Mouse (Mus musculus): ENCODE measurements around the gene Spef1.
A peak's percentile ranks its signal among the peaks of the same experiment; 100 is the strongest.

The Spef1 gene

GRCm38 (mm10) chr2:131171401-131172104 lies 15.5 kb downstream of the Spef1 start:
- no peak for DNase-seq (ENCODE audit: low spot score)

DNA sequence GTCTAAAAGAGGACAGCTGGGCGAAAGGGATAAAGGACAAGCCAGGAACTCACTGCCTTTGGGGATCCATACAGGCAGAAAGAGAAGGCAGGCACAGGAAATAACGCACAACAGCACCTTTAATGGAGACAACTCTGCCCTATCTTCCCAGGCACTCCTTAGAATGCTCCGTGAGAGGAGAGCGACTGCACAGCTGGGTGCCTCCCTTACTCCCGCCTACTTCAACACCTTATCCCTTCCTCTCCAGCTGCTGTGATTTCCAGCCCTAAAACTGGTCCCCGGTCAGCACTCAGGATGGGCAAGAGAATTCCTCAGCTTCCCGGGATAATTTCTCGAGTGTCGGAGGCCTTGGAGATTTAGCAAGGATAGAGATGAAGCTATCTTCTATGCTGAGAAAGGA lies 16.1 kb downstream of the Spef1 start:
- no peak for DNase-seq (ENCODE audit: low spot score)

DNA sequence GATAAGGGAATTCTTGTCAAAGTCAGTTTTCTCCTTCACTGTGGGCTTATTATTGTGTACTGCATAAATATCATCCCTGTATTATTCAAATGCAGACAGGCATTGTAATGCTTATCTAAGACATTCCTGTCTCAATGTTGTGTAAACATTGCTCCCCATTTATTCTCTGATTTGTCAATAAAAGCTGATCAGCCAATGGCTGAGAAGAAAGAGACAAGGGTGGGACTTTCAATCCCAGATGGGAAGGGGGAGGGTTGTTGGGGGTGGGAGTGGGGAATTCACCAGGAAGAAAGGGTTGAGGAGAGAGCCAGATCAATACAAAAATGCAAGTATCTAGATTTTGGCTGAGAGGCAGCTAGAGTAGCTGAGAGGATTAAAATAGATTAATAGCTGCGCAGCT lies 18.2 kb downstream of the Spef1 start:
- DNase-seq (ENCODE audit: low spot score) = no peak

DNA sequence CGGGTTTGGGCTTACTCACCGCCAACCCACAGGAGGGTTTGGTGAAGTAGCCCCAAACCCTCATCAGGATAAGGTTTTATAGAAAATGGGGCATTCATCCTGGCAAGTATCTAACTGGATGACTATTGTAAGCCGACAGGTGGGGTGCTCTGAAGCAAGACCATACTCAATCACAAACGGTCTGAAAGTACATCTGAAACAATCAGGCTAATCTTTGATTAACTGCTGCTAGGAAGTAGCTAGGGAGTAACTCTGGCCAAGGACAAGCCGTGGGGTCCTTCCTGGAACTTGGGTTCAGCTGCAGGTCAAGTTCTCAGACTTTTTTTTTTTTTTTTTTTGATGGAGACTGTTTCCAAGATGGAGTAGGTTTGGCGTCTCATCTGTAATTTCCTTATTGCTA lies 19.1 kb downstream of the Spef1 start:
- DNase-seq (ENCODE audit: low spot score) = no peak

GRCm38 (mm10) chr2:131166172-131166571 lies 20.9 kb downstream of the Spef1 start:
- DNase-seq (ENCODE audit: low spot score) = no peak

GRCm38 (mm10) chr2:131163924-131164323 lies 23.2 kb downstream of the Spef1 start:
- no peak for DNase-seq (ENCODE audit: low spot score)

DNA sequence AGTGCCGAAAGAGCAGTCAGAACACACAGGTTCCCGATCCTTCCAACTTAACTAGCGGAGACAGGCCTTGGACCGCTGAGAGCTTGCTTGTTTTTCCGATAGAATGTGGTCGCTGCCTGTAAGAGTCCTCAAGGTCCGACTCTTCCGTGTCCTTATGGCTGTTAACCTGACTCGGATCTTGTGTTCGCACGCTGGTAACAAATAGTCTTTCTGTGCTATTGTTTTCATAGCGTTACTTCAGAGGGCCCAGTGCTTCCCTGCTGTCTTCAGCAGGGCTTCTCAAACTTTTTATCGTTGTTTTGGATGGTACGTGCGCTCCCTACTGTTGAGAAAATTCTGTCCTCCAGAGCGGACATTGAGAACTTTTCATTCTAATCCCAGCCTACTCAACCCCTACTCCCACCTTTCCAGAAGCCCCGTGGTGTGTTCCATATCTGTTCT lies 26.4 kb downstream of the Spef1 start:
- no peak for DNase-seq (ENCODE audit: low spot score)

DNA sequence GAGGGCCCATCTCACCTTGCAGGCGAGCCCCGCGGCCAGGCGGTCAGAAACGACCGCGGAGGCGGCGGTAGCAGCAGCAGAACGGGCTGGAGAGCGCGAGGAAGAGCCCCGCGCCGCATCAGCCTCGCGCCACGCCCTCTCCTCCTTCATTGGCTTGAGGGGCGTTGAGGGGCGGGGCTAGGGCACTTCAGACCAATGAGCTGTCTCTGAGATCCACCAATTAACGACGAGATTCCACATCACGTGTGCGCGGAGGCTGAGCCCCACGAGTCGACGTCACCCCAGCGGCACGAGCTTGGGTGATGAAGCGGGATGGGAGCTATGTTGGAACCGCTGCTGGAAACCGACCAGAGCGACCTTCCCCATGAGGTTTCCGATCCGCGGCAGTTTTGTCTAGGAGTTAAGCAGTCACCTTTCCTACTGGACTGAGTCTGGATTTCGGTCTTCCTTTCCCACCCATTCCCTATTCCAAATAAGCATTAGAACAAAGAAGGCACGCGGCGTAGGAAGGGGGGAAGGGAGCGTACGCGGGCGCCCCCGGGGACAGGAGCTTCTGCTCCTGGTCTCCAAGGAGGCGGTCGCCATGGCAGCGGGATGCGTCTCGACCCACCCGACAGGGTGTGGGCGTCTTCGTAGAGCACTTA lies 27.0 kb downstream of the Spef1 start, which contains the start of gene 1700037H04Rik:
Gene 1700037H04Rik (minus strand): TSS at position 144 of the 644 bp plus-strand sequence.
- DNase-seq (ENCODE audit: low spot score) = peak; percentile 99

DNA sequence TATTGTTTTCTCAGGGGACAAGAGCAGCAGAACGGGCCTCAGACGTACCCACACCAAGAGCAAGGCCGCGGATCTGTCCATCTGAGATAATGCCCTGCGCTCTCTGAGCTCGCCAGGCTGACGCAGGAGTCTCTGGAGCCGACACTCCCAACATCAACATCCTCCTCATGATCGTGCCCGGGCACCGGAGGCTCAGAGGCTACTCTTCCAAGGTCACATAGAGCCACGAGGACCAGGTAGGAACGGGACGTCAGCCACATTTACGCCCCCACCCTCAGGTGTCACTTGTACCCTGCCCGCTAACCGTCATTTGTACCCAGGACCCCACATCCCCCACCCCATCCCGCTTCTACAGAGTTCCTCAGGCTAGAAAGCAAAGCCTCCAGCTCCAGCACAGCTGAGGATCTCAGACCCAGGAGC lies 27.6 kb downstream of the Spef1 start:
- DNase-seq (ENCODE audit: low spot score) = no peak

DNA sequence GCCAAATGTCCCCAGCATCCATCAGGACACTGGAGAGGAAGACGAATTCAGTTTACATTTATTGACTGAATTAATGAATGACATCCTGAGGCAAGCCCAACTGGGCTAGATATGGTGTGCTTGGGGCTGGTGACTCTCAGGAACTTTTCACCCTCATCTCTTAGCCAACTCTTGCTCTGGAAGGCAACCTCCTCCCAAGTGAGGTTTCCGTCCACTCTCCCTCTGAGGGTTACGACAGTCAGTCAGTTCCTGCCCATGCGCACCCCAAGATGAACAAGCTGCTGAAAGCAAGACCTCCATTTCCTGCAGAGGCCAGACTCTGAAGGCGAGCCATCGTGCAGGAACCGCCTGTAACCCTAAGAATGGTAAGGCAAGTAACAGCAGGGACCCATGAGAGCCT lies 30.1 kb downstream of the Spef1 start:
- DNase-seq (ENCODE audit: low spot score) = no peak

DNA sequence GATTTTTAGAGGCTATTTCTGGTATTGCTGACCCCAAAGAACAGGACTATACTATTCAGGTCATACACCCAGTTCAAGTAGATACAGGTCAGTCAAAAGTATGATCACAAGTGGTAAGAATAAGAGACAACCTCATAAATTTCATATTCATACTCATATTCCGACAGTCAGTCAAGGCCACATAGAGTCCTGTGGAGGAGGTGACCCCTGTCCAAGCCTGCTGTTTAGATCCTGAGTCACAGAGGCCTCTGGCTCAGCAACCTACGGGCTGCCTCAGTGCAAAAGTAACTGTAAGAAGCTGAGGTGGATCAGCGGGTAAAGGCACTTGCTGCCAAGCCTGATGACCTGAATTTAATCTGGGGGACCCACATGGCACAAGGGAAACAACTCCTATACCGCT lies 33.0 kb downstream of the Spef1 start:
- no peak for DNase-seq (ENCODE audit: low spot score)

DNA sequence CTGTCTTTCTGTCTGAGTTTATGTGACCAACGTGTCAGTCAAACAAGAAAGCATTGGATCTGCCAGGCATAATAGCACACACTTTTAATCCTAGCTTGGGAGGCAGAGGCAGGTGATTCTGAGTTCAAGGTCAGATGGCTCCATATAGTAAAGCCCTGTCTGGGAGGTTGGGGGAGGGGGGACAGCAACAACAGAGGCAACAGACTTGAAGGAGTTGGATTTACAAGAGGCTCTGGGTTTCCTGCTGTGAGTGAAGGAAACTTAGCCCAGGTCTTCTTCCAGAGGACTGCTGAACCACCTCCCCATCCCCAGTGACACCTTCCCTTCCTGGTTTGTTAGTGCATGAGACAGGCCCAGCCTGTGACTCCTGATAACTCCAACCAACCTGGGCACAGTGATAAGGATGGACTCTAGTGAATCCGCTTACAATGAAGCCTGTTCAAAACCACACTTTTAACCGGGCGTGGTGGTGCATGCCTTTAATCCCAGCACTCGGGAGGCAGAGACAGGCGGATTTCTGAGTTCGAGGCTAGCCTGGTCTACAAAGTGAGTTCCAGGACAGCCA lies 34.8 kb downstream of the Spef1 start:
- DNase-seq (ENCODE audit: low spot score) = no peak

DNA sequence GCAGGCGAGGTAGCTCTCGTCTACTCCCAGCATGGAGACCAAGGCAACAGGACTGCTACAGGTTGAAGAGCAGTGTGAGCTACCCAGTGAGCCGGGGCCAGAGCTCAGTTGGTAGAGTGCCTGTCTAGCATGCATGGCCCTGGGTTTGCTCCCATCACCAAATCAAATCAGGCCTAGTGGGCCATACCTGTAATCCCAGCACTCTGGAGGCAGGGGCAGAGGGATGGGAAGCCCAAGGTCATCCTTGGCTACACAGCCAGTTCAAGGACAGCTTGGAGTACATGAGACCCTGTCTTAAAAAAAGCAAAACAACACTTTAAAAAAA lies 37.9 kb downstream of the Spef1 start:
- no peak for DNase-seq (ENCODE audit: low spot score)

DNA sequence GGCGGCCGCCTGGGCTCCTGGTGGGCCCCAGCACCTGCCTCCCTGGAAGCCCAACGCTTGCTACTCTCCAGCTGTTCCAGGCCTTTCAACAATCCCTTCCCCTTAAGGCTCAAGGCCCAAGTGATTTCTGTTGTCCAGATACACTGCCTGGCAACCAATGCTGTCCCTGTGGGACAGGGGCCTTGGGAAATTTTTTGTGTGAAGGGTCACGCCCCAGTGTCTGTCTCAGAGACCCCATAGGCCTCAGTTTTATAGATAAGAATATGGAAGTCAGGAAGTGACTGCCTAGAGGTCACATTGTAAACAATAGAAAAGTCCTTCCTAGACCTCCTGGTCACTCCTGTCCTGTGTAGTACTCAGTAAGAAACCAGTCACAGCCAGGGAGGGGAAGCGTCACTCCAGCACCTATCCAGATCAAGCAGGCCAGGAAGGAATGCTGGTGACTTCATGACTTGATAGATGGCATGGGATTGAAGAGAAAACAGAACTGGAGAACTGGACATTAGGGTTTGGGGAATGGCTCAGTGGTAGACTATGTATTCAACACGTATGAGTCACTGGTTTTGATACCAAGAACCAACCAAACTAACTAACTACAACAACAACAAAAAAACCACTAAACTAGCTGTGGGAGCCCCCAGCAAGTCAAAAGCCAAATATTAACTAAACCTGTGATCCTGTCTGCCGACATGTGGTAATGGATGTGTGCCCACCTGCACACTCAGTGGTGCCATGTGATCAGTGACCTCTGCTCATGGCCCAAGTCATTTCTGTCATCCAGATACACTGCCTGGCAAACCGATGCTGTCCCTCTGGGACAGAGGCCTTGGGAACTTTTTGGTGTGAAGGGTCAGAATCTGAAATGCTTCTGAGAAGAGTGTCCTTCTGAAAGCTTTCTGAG lies 38.5 kb downstream of the Spef1 start:
- DNase-seq (ENCODE audit: low spot score) = no peak

DNA sequence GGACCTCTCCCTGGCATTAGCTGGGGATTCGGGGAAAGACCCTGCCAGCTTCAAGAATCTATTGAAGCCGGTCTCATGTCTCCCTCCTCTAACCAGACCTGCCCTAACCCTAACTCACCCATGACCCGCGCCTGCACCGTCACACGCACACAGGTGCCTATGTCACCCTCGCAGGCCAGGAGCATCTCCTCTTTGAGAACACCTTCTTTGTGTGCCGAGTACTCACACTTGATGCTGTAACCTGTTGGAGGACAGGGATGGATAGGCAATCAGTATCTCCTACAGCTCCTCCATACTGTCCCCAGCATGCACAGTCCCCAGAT lies 40.1 kb downstream of the Spef1 start:
- DNase-seq (ENCODE audit: low spot score) = no peak

- no peak for DNase-seq (ENCODE audit: low spot score)
Measured at GRCm38 (mm10) chr2:131146193-131147042, 40.7 kb downstream of the Spef1 start.

DNA sequence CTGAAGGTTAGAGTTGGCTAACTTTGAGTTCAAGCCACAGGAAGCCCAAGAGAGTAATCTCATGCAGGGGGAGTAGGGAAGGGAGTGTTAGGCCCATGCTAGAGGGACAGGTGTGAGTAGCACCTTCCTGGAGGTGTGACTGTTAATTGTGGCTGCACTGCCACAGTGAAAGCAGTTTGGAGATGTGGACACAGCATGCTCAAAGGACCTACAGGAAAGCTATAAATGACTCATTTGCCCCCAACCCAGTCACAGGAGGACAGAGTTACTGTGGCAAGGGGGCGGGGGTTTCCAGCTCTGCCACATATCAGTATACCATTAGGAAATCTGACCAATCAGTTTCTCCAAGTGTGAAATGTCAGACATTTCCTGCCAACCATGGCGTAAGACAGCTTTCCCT lies 41.5 kb downstream of the Spef1 start:
- DNase-seq (ENCODE audit: low spot score) = no peak

DNA sequence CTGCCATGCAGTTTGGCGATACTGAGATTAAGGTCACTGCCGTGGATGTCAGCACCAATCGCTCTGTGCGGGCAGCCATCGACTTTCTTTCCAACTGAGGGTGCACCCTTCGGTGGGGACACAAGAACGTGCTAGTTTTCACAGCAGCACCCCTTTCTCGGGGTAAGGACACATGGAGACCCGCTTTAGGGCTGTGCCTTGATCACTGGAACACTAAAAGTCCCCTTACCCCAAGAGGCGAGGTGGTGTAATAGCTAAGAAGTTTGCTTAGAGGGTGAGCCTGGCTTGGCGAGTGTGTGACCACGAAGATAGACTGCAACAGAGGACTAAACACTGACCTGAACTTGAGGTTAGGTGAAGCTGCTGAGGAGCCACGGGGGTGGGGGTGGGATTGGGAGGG lies 42.0 kb downstream of the Spef1 start:
- no peak for DNase-seq (ENCODE audit: low spot score)

DNA sequence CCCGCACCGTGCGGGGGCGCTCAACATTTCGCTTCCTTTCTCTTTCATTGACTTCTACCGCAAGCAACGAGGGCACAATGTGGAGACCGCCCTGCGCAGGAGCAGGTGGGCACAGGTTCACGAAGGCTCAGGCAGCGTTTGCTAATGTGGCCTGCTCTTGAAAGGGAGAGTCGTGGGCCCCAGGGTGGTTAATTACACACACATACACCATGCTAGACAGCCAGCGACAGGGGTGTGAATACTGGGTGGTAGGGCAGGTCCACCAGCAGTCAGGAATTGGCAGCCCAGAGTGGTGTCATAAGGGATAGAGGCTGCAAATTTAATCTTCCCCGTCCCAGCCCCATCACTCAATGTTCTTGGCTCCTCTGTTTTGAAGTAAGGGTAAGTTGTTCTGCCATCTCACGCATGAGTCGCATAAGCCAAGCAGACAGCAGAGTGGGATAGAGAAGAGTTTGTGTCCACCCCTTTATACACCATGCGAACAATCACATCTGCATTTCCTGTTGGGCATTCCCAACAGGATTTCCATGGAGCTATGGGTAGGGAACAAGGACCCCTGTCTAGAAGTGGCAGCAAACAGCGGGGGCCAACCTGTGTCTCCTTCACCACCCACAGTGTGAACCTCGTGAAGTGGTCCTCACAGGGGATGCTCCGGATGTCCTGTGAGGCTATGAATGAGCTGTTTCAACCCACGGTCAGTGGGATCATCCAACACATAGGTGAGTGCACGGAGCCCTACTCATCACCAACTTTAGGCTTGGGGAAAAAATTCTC lies 43.9 kb downstream of the Spef1 start:
- no peak for DNase-seq (ENCODE audit: low spot score)

GRCm38 (mm10) chr2:131142592-131142991 lies 44.5 kb downstream of the Spef1 start:
- peak; percentile 75 for DNase-seq (ENCODE audit: low spot score)

All from retina, embryonic 14.5 days (tissue).